Mouse (Mus musculus): ENCODE data around the gene Uncx. TPM values are rescaled to one million over a fixed set of nuclear protein-coding genes. Genes with fewer than 3 reads are reported as not detected.
"Not testable (repeated sequence)": the region's sequence is repeated elsewhere in the genome, so short reads cannot be mapped to it uniquely, and the experiment has no call there.

The Uncx gene
- polyA plus RNA-seq, 1 experiment from 2014 or later: 37.0 TPM

DNA sequence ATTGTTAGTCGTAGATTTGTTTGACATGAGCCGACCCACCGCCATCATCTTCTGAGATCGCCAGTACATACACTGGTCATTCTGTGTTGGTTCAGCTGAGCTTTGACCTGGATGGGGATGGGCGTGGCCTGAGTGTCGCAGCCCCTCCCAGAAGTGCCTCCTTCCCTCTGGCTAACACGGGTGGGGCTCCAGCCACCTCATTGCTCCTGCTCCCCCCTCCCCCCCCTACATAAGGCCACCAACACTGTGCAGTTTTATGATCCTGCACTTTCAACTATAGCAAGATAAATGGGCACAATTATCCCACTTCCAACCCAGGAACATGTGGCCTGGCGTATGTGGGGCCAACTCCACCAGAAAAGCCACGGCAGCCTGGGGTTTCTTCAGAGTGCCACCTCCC is 31.8 kb downstream of the Uncx start:
- 81% methylated on average over 9 of the region's 9 CpGs for WGBS
- ATAC-seq (ENCODE audit: low FRiP score): no peak
- no peaks in the 10 kb centered on the region for H3K36me3 ChIP-seq (replicated peaks)
- H3K4me2 ChIP-seq: no peak overlapping the region
- peaks cover 12% of the 10 kb centered on the region for H3K4me1 ChIP-seq
- peaks cover 7% of the 10 kb centered on the region; the same call in 1 of the 2 replicates for H3K9me3 ChIP-seq
- H3K9ac ChIP-seq: no peak overlapping the region
- H3K27me3 ChIP-seq: peaks cover 35% of the 10 kb centered on the region
- no peak overlapping the region for H3K4me3 ChIP-seq (replicated peaks)
- no peak overlapping the region for H3K27ac ChIP-seq

- Histone ChIP-seq H3K36me3 (replicated peaks) (no peaks in the 10 kb centered on the region), H3K27me3 (peaks cover 77% of the 10 kb centered on the region), H3K9ac (no peak overlapping the region), H3K9me3 (peaks cover 7% of the 10 kb centered on the region; the same call in 1 of the 2 replicates), H3K27ac (no peak overlapping the region; the same call in 1 of the 2 replicates), H3K4me2 (peak overlapping the region; percentile 17; the same call in 1 of the 2 replicates), H3K4me1 (peaks cover 34% of the 10 kb centered on the region), H3K4me3 (replicated peaks) (no peak overlapping the region)
- WGBS: 34% methylated on average over 27 of the region's 27 CpGs
- ATAC-seq (ENCODE audit: low FRiP score): no peak
These were observed 37.0 kb downstream of the Uncx start for GRCm38 (mm10) chr5:139580171-139580743.

GRCm38 (mm10) chr5:139581308-139581868 is 38.1 kb downstream of the Uncx start:
- peak overlapping the region; percentile 29 for H3K4me2 ChIP-seq
- H3K9me3 ChIP-seq: peaks cover 7% of the 10 kb centered on the region; the same call in 1 of the 2 replicates
- peaks cover 40% of the 10 kb centered on the region for H3K4me1 ChIP-seq
- peaks cover 88% of the 10 kb centered on the region for H3K27me3 ChIP-seq
- WGBS: 1% methylated on average over 10 of the region's 10 CpGs
- ATAC-seq (ENCODE audit: low FRiP score): peak; percentile 58
- no peak overlapping the region for H3K4me3 ChIP-seq (replicated peaks)
- no peaks in the 10 kb centered on the region for H3K36me3 ChIP-seq (replicated peaks)
- no peak overlapping the region for H3K9ac ChIP-seq
- H3K27ac ChIP-seq: peak overlapping the region; percentile 27; the same call in 1 of the 2 replicates

- Histone ChIP-seq H3K4me3 (replicated peaks) (peak overlapping the region; percentile 7), H3K4me2 (peak overlapping the region; percentile 44), H3K4me1 (peaks cover 37% of the 10 kb centered on the region), H3K9me3 (peaks cover 7% of the 10 kb centered on the region; the same call in 1 of the 2 replicates), H3K27me3 (peaks cover 81% of the 10 kb centered on the region), H3K36me3 (replicated peaks) (no peaks in the 10 kb centered on the region), H3K9ac (0 out of 2 replicates have a peak overlapping the region, but pooled peaks have one; percentile 29), H3K27ac (peak overlapping the region; percentile 72)
- 2% methylated on average over 39 of the region's 39 CpGs for WGBS
- ATAC-seq (ENCODE audit: low FRiP score): peak; percentile 73
These were observed 41.9 kb downstream of the Uncx start for GRCm38 (mm10) chr5:139584971-139585747.

DNA sequence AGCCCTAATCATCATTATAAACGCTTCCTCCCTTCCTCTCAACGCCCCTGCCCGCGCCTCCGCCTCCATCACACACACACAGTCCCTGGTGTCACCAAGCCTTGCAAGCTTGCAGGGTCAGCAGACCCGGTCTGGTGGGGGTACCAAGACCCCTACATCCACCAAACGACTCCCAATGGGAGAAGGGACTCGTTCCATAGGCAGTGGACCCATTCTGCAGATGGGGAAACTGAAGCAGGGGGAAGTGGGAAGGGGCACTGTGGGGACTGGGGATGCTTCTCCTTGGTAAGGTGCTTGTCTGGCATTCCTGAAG is 42.4 kb downstream of the Uncx start:
- Histone ChIP-seq H3K27ac (peak overlapping the region; percentile 72), H3K4me2 (peak overlapping the region; percentile 44), H3K27me3 (peaks cover 79% of the 10 kb centered on the region), H3K4me3 (replicated peaks) (peak overlapping the region; percentile 7), H3K9me3 (peaks cover 7% of the 10 kb centered on the region; the same call in 1 of the 2 replicates), H3K9ac (0 out of 2 replicates have a peak overlapping the region, but pooled peaks have one; percentile 0), H3K4me1 (peaks cover 32% of the 10 kb centered on the region), H3K36me3 (replicated peaks) (no peaks in the 10 kb centered on the region)
- 6% methylated on average over 8 of the region's 8 CpGs for WGBS
- ATAC-seq (ENCODE audit: low FRiP score): no peak

- not testable (repeated sequence) for H3K9me3 ChIP-seq; H3K4me3 ChIP-seq (replicated peaks); ATAC-seq (ENCODE audit: low FRiP score); H3K4me2 ChIP-seq; H3K27ac ChIP-seq; H3K36me3 ChIP-seq (replicated peaks); H3K9ac ChIP-seq
- Histone ChIP-seq H3K4me1 (peaks cover 18% of the 10 kb centered on the region), H3K27me3 (peaks cover 78% of the 10 kb centered on the region)
- 71% methylated on average over 5 of the region's 5 CpGs for WGBS
These were observed 44.2 kb downstream of the Uncx start for GRCm38 (mm10) chr5:139587459-139587858.

DNA sequence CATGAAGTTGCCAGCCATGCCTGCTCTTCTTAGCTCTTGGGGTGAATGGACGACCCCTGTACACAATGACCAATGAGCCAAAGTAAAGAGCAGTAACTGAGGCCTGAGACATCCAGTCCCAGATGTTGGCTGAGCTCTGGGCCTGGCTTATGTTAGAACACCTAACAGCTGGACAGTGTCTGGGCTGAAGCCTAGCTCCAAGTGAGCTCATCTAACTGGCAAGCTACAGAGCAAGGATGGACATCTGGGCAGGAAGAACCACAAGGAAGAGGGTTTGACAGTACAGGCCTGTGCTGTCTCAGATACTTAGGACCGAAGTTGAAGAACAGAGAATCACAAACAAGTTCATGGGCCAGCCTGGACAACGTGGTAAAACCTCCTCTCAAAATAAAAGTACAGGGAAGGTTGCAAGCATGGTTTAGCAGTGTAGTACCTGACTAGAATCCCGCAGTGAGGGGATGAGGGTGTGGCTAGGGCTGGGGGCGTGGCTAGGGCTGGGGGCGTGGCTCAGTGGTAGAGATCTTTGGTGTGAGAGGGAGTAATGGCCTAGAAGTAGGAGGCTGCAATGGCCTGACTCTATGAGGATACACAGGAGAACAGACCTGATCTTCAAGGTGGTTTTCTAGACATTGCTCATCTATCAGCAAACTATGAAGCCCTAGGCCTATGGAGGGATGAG is 47.5 kb downstream of the Uncx start:
- not testable (repeated sequence) for H3K4me2 ChIP-seq; H3K9ac ChIP-seq; ATAC-seq (ENCODE audit: low FRiP score); H3K36me3 ChIP-seq (replicated peaks); H3K4me3 ChIP-seq (replicated peaks); H3K9me3 ChIP-seq; H3K27ac ChIP-seq
- peaks cover 18% of the 10 kb centered on the region for H3K4me1 ChIP-seq
- peaks cover 65% of the 10 kb centered on the region for H3K27me3 ChIP-seq
- WGBS: 47% methylated on average over 6 of the region's 6 CpGs

- Histone ChIP-seq H3K9me3 (peaks cover 6% of the 10 kb centered on the region; the same call in 1 of the 2 replicates), H3K36me3 (replicated peaks) (no peaks in the 10 kb centered on the region), H3K4me3 (replicated peaks) (no peak overlapping the region), H3K9ac (no peak overlapping the region), H3K4me2 (no peak overlapping the region), H3K27ac (no peak overlapping the region), H3K27me3 (peaks cover 62% of the 10 kb centered on the region), H3K4me1 (peaks cover 17% of the 10 kb centered on the region)
- no peak for ATAC-seq (ENCODE audit: low FRiP score)
- WGBS: 92% methylated on average over 3 of the region's 3 CpGs
These were observed 48.7 kb downstream of the Uncx start for GRCm38 (mm10) chr5:139592011-139592410.

GRCm38 (mm10) chr5:139592850-139593249 is 49.6 kb downstream of the Uncx start:
- no peak for ATAC-seq (ENCODE audit: low FRiP score)
- Histone ChIP-seq H3K9me3 (peaks cover 4% of the 10 kb centered on the region; the same call in 1 of the 2 replicates), H3K27me3 (peaks cover 67% of the 10 kb centered on the region), H3K4me3 (replicated peaks) (no peak overlapping the region), H3K27ac (0 out of 2 replicates have a peak overlapping the region, but pooled peaks have one; percentile 36), H3K9ac (no peak overlapping the region), H3K4me1 (peaks cover 20% of the 10 kb centered on the region), H3K4me2 (no peak overlapping the region), H3K36me3 (replicated peaks) (no peaks in the 10 kb centered on the region)
- WGBS: 91% methylated on average over 3 of the region's 3 CpGs

DNA sequence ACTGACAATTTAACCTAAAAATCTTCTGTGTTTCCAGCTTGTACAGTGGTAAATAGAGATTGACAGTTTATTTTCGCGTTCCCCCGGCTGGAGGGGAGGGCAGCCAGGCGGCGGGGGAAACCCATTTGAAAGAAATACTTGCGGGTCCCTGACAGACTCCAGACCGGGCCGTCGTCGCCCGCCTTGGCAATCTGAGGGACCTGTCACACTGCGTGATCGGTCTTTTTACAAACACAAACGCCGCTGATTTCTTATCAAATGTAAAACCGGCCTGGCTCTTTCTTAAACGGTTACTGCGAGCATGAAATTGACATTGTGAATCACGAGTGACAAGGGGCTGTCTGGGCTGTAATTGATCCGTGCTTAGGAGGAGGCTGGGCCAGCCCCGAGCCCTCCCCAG is 50.5 kb downstream of the Uncx start:
- Histone ChIP-seq H3K4me2 (no peak overlapping the region), H3K36me3 (replicated peaks) (no peaks in the 10 kb centered on the region), H3K27ac (no peak overlapping the region), H3K4me3 (replicated peaks) (no peak overlapping the region), H3K9ac (no peak overlapping the region), H3K9me3 (no peaks in the 10 kb centered on the region), H3K4me1 (peaks cover 29% of the 10 kb centered on the region), H3K27me3 (peaks cover 71% of the 10 kb centered on the region)
- ATAC-seq (ENCODE audit: low FRiP score): no peak
- WGBS: 19% methylated on average over 21 of the region's 21 CpGs

DNA sequence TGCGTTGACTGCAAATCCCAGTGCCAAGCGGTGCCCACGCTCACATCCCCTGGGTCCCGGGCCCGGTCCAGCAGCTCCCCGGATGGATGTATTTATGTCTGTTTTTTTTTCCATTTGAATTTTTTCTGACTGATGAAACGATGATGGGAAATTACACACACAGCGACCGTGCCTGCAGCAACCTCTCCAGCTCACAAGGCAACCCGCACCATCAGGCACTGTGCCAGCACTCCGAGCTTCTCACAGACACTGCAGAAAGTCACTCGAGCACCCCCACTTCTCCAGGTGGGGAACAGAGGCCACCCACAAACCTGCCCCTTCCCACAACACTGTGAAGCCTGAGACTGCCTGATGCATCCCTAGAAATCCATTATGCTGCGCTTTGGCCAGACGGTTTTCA is 51.7 kb downstream of the Uncx start:
- no peak overlapping the region for H3K4me3 ChIP-seq (replicated peaks)
- H3K9ac ChIP-seq: no peak overlapping the region
- H3K27me3 ChIP-seq: peaks cover 76% of the 10 kb centered on the region
- H3K4me2 ChIP-seq: no peak overlapping the region
- no peak overlapping the region for H3K27ac ChIP-seq
- no peaks in the 10 kb centered on the region for H3K9me3 ChIP-seq
- no peak for ATAC-seq (ENCODE audit: low FRiP score)
- WGBS: 84% methylated on average over 14 of the region's 14 CpGs
- no peaks in the 10 kb centered on the region for H3K36me3 ChIP-seq (replicated peaks)
- H3K4me1 ChIP-seq: peaks cover 42% of the 10 kb centered on the region
